Mouse (Mus musculus) lung, embryonic 16.5 days (tissue): ENCODE results near the gene Gm29776. TPM values are rescaled to one million over a fixed set of nuclear protein-coding genes. Genes with fewer than 3 reads are reported as not detected.
A peak's percentile ranks its signal among the peaks of the same experiment; 100 is the strongest.

Source experiments
- ATAC-seq: fragments of 200-750 bp; cut with Nextera tagmentation; 2 replicates; pipeline ENCODE4 v1.8.0; 2017; ENCODE audit warnings: low read depth, mild to moderate bottlenecking, moderate library complexity
- H3K27ac ChIP-seq: fragments of 300-500 bp; sonication (generic); 2 replicates; pipeline ENCODE4 v1.5.1; 2014; ENCODE audit warnings: mild to moderate bottlenecking, control low read depth, low read length
- H3K27me3 ChIP-seq: fragments of 300-500 bp; sonication (generic); 2 replicates; pipeline ENCODE4 v1.6.1; 2014; ENCODE audit warnings: low read depth, low read length, mixed read lengths; ENCODE audit not compliant: control insufficient read depth, insufficient read depth
- H3K36me3 ChIP-seq: fragments of 300-500 bp; sonication (generic); 2 replicates; pipeline ENCODE4 v1.6.1; 2014; ENCODE audit warnings: low read length; ENCODE audit not compliant: control insufficient read depth, insufficient read depth
- H3K4me1 ChIP-seq: fragments of 300-500 bp; sonication (generic); replicated peaks from 2 replicates; pipeline ENCODE4 v1.6.1; 2014; ENCODE audit warnings: low read length, mixed read lengths; ENCODE audit not compliant: control insufficient read depth, insufficient read depth
- H3K4me2 ChIP-seq: fragments of 300-500 bp; sonication (generic); 2 replicates; pipeline ENCODE4 v1.6.1; 2014; ENCODE audit warnings: low read depth, low read length, control low read depth
- H3K4me3 ChIP-seq: fragments of 300-500 bp; sonication (generic); 2 replicates; pipeline ENCODE4 v1.5.1; 2014; ENCODE audit warnings: mild to moderate bottlenecking, low read length, control low read depth
- H3K9ac ChIP-seq: fragments of 300-500 bp; sonication (generic); 2 replicates; pipeline ENCODE4 v1.6.1; 2014; ENCODE audit warnings: low read length, control low read depth
- H3K9me3 ChIP-seq: fragments of 300-500 bp; sonication (generic); 2 replicates; pipeline ENCODE4 v1.6.1; 2016; ENCODE audit warnings: low read length; ENCODE audit not compliant: control insufficient read depth
- WGBS: fragments of 180-500 bp; shearing (Covaris S2); extraction: QIAGEN DNeasy Blood & Tissue Kit; methylation state at CpG from one replicate; pipeline ENCODE4 v1.1.7; 2014; 5-methylcytosine and 5-hydroxymethylcytosine counted together
- polyA plus RNA-seq: library from polyadenylated mRNA; unstranded; fragments of >200 nt; fragmentation: Nextera tagmentation; extraction: Ambion mirVana; gene quantifications from 2 replicates; pipeline ENCODE4 v1.2.1, GENCODE M21; 2015

The Gm29776 gene
- polyA plus RNA-seq, 1 experiment from 2014 or later = 0.19 TPM

GRCm38 (mm10) chr14:54676290-54676689 lies 22.3 kb downstream of the Gm29776 start:
- H3K4me1 ChIP-seq = no peaks in the 10 kb centered on the region; the same call in 1 of the 2 replicates
- H3K9ac ChIP-seq = no peak overlapping the region
- H3K9me3 ChIP-seq = no peaks in the 10 kb centered on the region
- H3K27ac ChIP-seq = no peak overlapping the region
- H3K27me3 ChIP-seq = no peaks in the 10 kb centered on the region
- 89% methylated on average over 5 of the region's 5 CpGs for WGBS
- no peak overlapping the region for H3K4me2 ChIP-seq
- H3K4me3 ChIP-seq = no peak overlapping the region
- ATAC-seq = no peak
- H3K36me3 ChIP-seq = peaks cover 28% of the 10 kb centered on the region

- ATAC-seq = peak; percentile 26; the same call in 1 of the 2 replicates
- Histone ChIP-seq H3K4me1 (no peaks in the 10 kb centered on the region; the same call in 1 of the 2 replicates), H3K27ac (0 out of 2 replicates have a peak overlapping the region, but pooled peaks have one; percentile 1), H3K4me2 (no peak overlapping the region), H3K9ac (no peak overlapping the region), H3K36me3 (peaks cover 29% of the 10 kb centered on the region), H3K9me3 (no peaks in the 10 kb centered on the region), H3K4me3 (no peak overlapping the region), H3K27me3 (no peaks in the 10 kb centered on the region)
- 42% methylated on average over 2 of the region's 2 CpGs for WGBS
Measured at GRCm38 (mm10) chr14:54674317-54674716, 24.3 kb downstream of the Gm29776 start.

- ATAC-seq = no peak
- peaks cover 44% of the 10 kb centered on the region for H3K36me3 ChIP-seq
Measured at GRCm38 (mm10) chr14:54669381-54669780, 29.3 kb downstream of the Gm29776 start.

GRCm38 (mm10) chr14:54664477-54665222 lies 34.0 kb downstream of the Gm29776 start:
- ATAC-seq = no peak
- no peaks in the 10 kb centered on the region for H3K9me3 ChIP-seq
- H3K9ac ChIP-seq = no peak overlapping the region
- H3K36me3 ChIP-seq = peaks cover 77% of the 10 kb centered on the region
- WGBS = 86% methylated on average over 10 of the region's 10 CpGs
- no peak overlapping the region for H3K4me2 ChIP-seq
- no peak overlapping the region for H3K27ac ChIP-seq
- no peaks in the 10 kb centered on the region for H3K4me1 ChIP-seq
- H3K27me3 ChIP-seq = no peaks in the 10 kb centered on the region
- no peak overlapping the region for H3K4me3 ChIP-seq

More at GRCm38 (mm10) chr14:54669381-54669780, 29.3 kb downstream of the Gm29776 start:
- no peaks in the 10 kb centered on the region; the same call in 1 of the 2 replicates for H3K4me1 ChIP-seq
- H3K4me3 ChIP-seq = no peak overlapping the region
- 76% methylated on average over 4 of the region's 4 CpGs for WGBS
- no peaks in the 10 kb centered on the region for H3K27me3 ChIP-seq
- H3K9me3 ChIP-seq = no peaks in the 10 kb centered on the region
- H3K27ac ChIP-seq = no peak overlapping the region
- H3K9ac ChIP-seq = no peak overlapping the region
- no peak overlapping the region for H3K4me2 ChIP-seq

GRCm38 (mm10) chr14:54660009-54660408 lies 38.6 kb downstream of the Gm29776 start:
- Histone ChIP-seq H3K4me3 (no peak overlapping the region), H3K9ac (no peak overlapping the region), H3K4me1 (no peaks in the 10 kb centered on the region), H3K36me3 (peaks cover 72% of the 10 kb centered on the region), H3K9me3 (no peaks in the 10 kb centered on the region), H3K4me2 (no peak overlapping the region), H3K27ac (no peak overlapping the region), H3K27me3 (no peaks in the 10 kb centered on the region)
- 90% methylated on average over 2 of the region's 2 CpGs for WGBS
- no peak for ATAC-seq

- Histone ChIP-seq H3K4me1 (peaks cover 18% of the 10 kb centered on the region), H3K9ac (peak overlapping the region; percentile 81), H3K27ac (peak overlapping the region; percentile 58), H3K4me3 (peak overlapping the region; percentile 64), H3K27me3 (no peaks in the 10 kb centered on the region), H3K36me3 (peaks cover 45% of the 10 kb centered on the region), H3K9me3 (no peaks in the 10 kb centered on the region), H3K4me2 (peak overlapping the region; percentile 81)
- 0% methylated on average over 12 of the region's 12 CpGs for WGBS
- peak; percentile 92 for ATAC-seq
Measured at GRCm38 (mm10) chr14:54653496-54653895, 45.1 kb downstream of the Gm29776 start.

GRCm38 (mm10) chr14:54652787-54653186 lies 45.8 kb downstream of the Gm29776 start:
- Histone ChIP-seq H3K4me2 (peak overlapping the region; percentile 81), H3K9me3 (no peaks in the 10 kb centered on the region), H3K36me3 (peaks cover 41% of the 10 kb centered on the region), H3K27ac (peak overlapping the region; percentile 58), H3K4me3 (peak overlapping the region; percentile 64), H3K4me1 (peaks cover 18% of the 10 kb centered on the region), H3K27me3 (no peaks in the 10 kb centered on the region), H3K9ac (peak overlapping the region; percentile 81)
- ATAC-seq = no peak
- 0% methylated on average over 7 of the region's 7 CpGs for WGBS

GRCm38 (mm10) chr14:54651556-54651955 lies 47.1 kb downstream of the Gm29776 start:
- ATAC-seq = no peak
- Histone ChIP-seq H3K9ac (no peak overlapping the region), H3K27me3 (no peaks in the 10 kb centered on the region), H3K9me3 (no peaks in the 10 kb centered on the region), H3K4me1 (peaks cover 20% of the 10 kb centered on the region), H3K4me3 (no peak overlapping the region), H3K36me3 (peaks cover 39% of the 10 kb centered on the region), H3K4me2 (no peak overlapping the region), H3K27ac (peak overlapping the region; percentile 37; the same call in 1 of the 2 replicates)
- 64% methylated on average over 4 of the region's 4 CpGs for WGBS

- H3K9ac ChIP-seq = no peak overlapping the region
- H3K9me3 ChIP-seq = no peaks in the 10 kb centered on the region
- no peak overlapping the region for H3K4me2 ChIP-seq
- peaks cover 39% of the 10 kb centered on the region for H3K36me3 ChIP-seq
- H3K27me3 ChIP-seq = no peaks in the 10 kb centered on the region
- peak; percentile 44; the same call in 1 of the 2 replicates for ATAC-seq
- no peak overlapping the region for H3K27ac ChIP-seq
- WGBS = 57% methylated on average over 23 of the region's 23 CpGs
- peaks cover 21% of the 10 kb centered on the region for H3K4me1 ChIP-seq
- no peak overlapping the region for H3K4me3 ChIP-seq
Measured at GRCm38 (mm10) chr14:54650621-54651454, 47.8 kb downstream of the Gm29776 start.
